Mouse (Mus musculus): ENCODE measurements around the gene Dusp19.

DNA sequence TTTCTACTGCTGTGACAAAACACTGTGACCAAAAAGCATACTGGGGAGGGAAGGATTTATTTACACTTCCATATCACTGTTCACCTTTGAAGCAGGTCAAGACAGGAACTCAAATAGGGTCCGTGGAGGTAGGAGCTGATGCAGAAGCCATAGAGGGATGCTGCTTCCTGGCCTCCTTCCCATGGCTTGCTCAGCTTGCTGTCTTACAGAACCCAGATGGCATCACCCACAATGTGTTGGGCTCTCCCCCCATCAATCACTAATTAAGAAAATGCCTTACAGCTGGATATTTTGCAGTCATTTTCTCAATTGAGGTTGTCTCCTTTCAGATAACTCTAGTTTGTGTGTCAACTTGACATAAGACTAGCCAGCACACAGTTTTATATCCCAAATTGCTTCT is 4.6 kb upstream of the Dusp19 start:
- TF ChIP-seq CTCF (IDR thresholded peaks at IDR 0.05; ENCODE audit: borderline replicate concordance, extremely low read depth, insufficient read depth, insufficient read length): no peak
- TF ChIP-seq POLR2A (IDR thresholded peaks at IDR 0.05; ENCODE audit: borderline replicate concordance, extremely low read depth, insufficient read depth, insufficient read length, poor library complexity, severe bottlenecking): no peak

Data from brain, embryonic 14.5 days (tissue).